Mouse (Mus musculus) embryonic fibroblast, embryonic 13.5 days (primary cell): ENCODE measurements around the gene Cfap77.

Source experiments
- CTCF ChIP-seq: IDR thresholded peaks from 2 replicates; pipeline ENCODE4 v1.5.1; 2011; ENCODE audit warnings: mild to moderate bottlenecking, control low read depth, low read length, moderate library complexity, borderline replicate concordance; ENCODE audit not compliant: insufficient read depth
- POLR2A ChIP-seq: IDR thresholded peaks from 2 replicates; pipeline ENCODE4 v1.6.1; 2011; ENCODE audit warnings: low read depth, mild to moderate bottlenecking, control low read depth, low read length, moderate library complexity

- TF ChIP-seq POLR2A (no peak), CTCF (no peak)
Measured at GRCm38 (mm10) chr2:28909818-28910710, 144.8 kb downstream of the Cfap77 start.
